Mouse (Mus musculus): ENCODE results near the gene Krt71. TPM values are rescaled to one million over a fixed set of nuclear protein-coding genes. Genes with fewer than 3 reads are reported as not detected.

The Krt71 gene
- not detected in 2 replicates for polyA plus RNA-seq (2015; fragmentation: Nextera tagmentation; extraction: Ambion mirVana)

DNA sequence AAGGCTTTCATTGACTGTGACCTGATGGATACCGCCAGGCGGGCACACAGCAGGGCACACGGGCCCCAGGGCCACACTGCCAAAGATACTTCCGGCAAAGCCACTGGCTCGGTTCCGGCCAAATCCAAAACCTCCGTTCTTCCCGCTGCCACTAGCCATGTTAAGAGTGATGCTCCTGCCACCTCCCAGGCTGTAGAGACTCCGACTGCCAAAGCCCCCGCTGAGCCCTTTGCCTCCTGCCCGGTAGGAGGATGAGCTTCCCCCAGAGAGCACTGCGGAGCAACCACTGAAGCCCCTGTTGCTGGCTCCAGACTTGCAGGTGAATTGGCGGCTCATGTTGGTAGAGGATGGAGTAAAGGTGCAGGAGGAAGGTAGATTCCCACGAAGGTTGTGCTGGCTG is at the start of gene Krt71:
Gene Krt71, minus strand, starts transcription at position 399 of the 400 bp plus-strand sequence.
- Histone ChIP-seq H3K9ac (replicated peaks; ENCODE audit: low read depth, low read length) (no peak within 1 kb of the TSS), H3K4me1 (replicated peaks; ENCODE audit: control insufficient read depth, insufficient read depth, low read length) (no peaks in the 10 kb centered on the region), H3K27ac (ENCODE audit: low read length) (no peak within 1 kb of the TSS), H3K4me3 (replicated peaks; ENCODE audit: low read length) (no peak within 1 kb of the TSS), H3K36me3 (ENCODE audit: control insufficient read depth, insufficient read depth) (no peaks in the 10 kb centered on the region), H3K27me3 (replicated peaks; ENCODE audit: control insufficient read depth, insufficient read depth, low read length) (no peaks in the 10 kb centered on the region), H3K9me3 (ENCODE audit: control insufficient read depth, low read length) (no peaks in the 10 kb centered on the region), H3K4me2 (ENCODE audit: low read length) (no peak within 1 kb of the TSS)
- WGBS: 58% methylated on average over 14 of the region's 14 CpGs
- ATAC-seq: no peak

DNA sequence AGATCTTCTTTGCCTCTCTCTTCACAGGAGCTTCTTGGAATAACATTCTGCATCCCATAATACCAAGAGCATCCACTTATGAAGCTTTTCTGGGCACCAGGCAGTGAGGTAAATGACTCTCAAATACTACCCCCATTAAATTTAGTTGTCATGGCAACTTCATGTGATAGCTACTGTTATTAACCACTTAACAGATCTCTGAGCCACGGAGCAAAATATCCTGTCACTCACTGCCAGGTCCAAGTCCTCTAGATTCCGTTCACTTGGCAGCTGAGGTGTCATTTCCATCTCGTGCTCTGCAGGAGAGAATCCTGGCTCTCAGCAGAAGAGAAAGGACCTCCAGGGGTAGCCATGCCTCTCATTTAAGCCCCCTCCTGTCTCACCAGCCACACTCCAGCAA is 48.0 kb upstream of the Krt71 start:
- no peaks in the 10 kb centered on the region for H3K9me3 ChIP-seq (ENCODE audit: control insufficient read depth, low read length)
- no peak overlapping the region for H3K4me3 ChIP-seq (replicated peaks; ENCODE audit: low read length)
- no peaks in the 10 kb centered on the region for H3K36me3 ChIP-seq (ENCODE audit: control insufficient read depth, insufficient read depth)
- no peak overlapping the region for H3K9ac ChIP-seq (replicated peaks; ENCODE audit: low read depth, low read length)
- 2% methylated on average over 3 of the region's 3 CpGs for WGBS
- peaks cover 12% of the 10 kb centered on the region for H3K4me1 ChIP-seq (replicated peaks; ENCODE audit: control insufficient read depth, insufficient read depth, low read length)
- H3K4me2 ChIP-seq (ENCODE audit: low read length): no peak overlapping the region
- H3K27me3 ChIP-seq (replicated peaks; ENCODE audit: control insufficient read depth, insufficient read depth, low read length): no peaks in the 10 kb centered on the region
- peak overlapping the region; percentile 74 for H3K27ac ChIP-seq (ENCODE audit: low read length)
- ATAC-seq: peak; percentile 85

DNA sequence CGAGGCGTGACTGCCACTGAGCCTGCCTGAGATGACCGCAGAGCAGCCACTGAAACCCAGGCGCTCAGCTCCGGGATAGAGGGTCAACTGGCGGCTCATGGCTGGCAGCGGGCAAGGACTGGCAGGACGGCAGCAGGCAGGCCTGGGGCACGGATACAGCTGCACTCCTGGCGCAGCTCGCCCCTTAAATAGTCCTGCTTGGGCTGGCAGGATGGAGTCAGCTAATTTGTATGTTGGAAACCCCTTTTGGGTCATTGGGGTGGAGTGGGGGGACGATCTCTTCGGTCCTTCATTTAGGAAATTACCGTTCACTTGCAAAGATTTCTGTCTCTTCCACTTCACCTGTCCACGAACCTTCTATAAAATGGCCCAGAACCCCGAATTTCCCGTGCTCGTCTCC is 43.5 kb upstream of the Krt71 start, which contains the start of gene Krt72:
Gene Krt72, minus strand, starts transcription at position 101 of the 400 bp plus-strand sequence.
- H3K4me2 ChIP-seq (ENCODE audit: low read length): no peak within 1 kb of the TSS
- no peak within 1 kb of the TSS for H3K9ac ChIP-seq (replicated peaks; ENCODE audit: low read depth, low read length)
- no peaks in the 10 kb centered on the region for H3K9me3 ChIP-seq (ENCODE audit: control insufficient read depth, low read length)
- no peak within 1 kb of the TSS for H3K27ac ChIP-seq (ENCODE audit: low read length)
- H3K27me3 ChIP-seq (replicated peaks; ENCODE audit: control insufficient read depth, insufficient read depth, low read length): no peaks in the 10 kb centered on the region
- peaks cover 11% of the 10 kb centered on the region for H3K4me1 ChIP-seq (replicated peaks; ENCODE audit: control insufficient read depth, insufficient read depth, low read length)
- H3K4me3 ChIP-seq (replicated peaks; ENCODE audit: low read length): no peak within 1 kb of the TSS
- WGBS: 90% methylated on average over 18 of the region's 18 CpGs
- no peaks in the 10 kb centered on the region for H3K36me3 ChIP-seq (ENCODE audit: control insufficient read depth, insufficient read depth)
- no peak for ATAC-seq

DNA sequence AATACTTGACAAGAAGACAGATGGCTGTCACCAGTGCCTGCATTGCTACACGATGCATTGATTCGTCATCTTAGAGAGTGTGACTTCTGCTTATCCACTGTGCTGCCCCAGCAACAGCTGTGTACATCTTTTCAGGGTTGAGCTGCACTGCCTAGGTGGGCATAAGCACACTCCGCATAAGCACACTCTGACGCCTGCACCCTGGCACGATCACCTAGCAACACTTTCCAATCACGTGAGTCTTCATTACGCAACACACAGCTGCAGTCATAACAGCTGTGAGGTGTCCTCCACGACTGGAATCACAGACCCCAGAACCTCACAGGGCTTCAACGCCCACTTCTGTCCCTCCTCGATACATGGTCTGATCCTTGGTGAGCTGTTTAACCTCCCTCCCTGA is 30.5 kb upstream of the Krt71 start:
- Histone ChIP-seq H3K36me3 (ENCODE audit: control insufficient read depth, insufficient read depth) (no peaks in the 10 kb centered on the region), H3K4me3 (replicated peaks; ENCODE audit: low read length) (no peak overlapping the region), H3K27ac (ENCODE audit: low read length) (no peak overlapping the region), H3K4me1 (replicated peaks; ENCODE audit: control insufficient read depth, insufficient read depth, low read length) (peaks cover 6% of the 10 kb centered on the region), H3K4me2 (ENCODE audit: low read length) (no peak overlapping the region), H3K9me3 (ENCODE audit: control insufficient read depth, low read length) (no peaks in the 10 kb centered on the region), H3K9ac (replicated peaks; ENCODE audit: low read depth, low read length) (no peak overlapping the region), H3K27me3 (replicated peaks; ENCODE audit: control insufficient read depth, insufficient read depth, low read length) (no peaks in the 10 kb centered on the region)
- ATAC-seq: no peak
- 81% methylated on average over 10 of the region's 10 CpGs for WGBS

DNA sequence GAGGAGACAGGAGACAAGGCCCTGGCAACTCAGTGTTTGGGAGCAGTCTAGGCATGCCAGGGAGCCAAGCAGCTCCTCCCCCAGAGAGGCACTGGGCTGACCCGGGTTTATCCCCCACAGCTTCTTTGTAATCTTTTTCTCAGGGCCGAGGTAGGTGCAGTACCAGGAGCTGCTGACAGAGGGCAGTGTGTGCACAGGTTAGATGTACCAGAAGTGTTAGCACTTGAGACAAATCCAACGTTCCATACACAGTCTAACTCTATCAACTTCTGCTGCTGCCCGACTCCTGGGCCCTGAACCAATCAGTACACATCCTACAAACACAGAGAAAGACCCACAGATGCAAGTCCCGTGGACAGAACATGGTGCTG is 29.8 kb upstream of the Krt71 start:
- no peak overlapping the region for H3K27ac ChIP-seq (ENCODE audit: low read length)
- peak; percentile 84 for ATAC-seq
- no peaks in the 10 kb centered on the region for H3K36me3 ChIP-seq (ENCODE audit: control insufficient read depth, insufficient read depth)
- no peaks in the 10 kb centered on the region for H3K27me3 ChIP-seq (replicated peaks; ENCODE audit: control insufficient read depth, insufficient read depth, low read length)
- no peak overlapping the region for H3K4me2 ChIP-seq (ENCODE audit: low read length)
- H3K4me1 ChIP-seq (replicated peaks; ENCODE audit: control insufficient read depth, insufficient read depth, low read length): peaks cover 6% of the 10 kb centered on the region
- no peak overlapping the region for H3K4me3 ChIP-seq (replicated peaks; ENCODE audit: low read length)
- H3K9me3 ChIP-seq (ENCODE audit: control insufficient read depth, low read length): no peaks in the 10 kb centered on the region
- 16% methylated on average over 5 of the region's 5 CpGs for WGBS
- no peak overlapping the region for H3K9ac ChIP-seq (replicated peaks; ENCODE audit: low read depth, low read length)

DNA sequence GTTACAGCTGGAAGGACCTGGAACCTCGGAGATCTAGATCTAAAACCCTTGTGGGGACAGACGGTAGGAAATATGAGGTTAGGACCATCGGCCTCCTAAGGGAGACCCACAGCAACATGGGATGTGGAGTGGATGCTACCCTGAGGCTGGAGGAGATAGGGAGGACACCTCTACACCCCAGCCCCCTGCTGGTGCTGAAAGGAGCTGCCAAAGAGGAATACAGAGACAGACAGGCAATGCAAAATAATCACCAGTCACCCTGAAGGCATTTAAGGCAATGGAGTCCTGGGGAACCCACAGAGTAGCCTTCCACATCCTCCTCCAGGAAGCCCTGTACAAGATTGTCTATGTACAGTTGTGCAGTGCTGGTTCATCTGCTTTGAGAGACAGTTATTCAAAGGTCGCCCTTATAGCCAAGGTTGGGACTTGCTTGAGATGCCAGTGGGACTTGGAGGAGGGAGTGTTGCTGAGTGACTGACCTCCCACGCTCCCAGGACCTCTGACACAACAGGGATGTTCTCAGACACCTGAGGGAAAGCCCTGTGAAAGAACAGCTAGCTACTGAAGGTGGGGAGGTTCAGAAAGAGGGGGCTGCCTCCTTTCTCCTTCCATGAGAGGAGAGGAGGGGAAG is 29.3 kb upstream of the Krt71 start:
- 77% methylated on average over 5 of the region's 5 CpGs for WGBS

DNA sequence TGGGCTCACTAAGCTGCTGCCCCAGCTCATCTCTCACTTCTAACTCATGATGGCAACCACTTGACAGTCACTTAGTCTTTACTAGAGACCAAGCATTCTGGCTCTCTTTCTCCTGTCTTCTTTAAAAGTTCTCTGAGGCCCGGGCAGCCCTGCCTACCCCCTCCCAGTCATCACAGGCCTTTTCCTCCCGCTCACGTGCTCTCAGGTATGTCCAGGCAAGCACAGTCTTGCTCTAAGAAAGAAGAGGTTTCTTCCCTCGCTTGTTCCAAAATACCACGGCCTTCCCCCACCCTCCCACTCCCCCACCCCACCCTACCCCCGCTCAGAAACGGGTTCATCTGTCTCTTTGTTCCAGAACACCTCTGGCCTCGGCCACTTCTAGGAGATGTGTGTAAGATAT is 27.3 kb upstream of the Krt71 start:
- Histone ChIP-seq H3K4me3 (replicated peaks; ENCODE audit: low read length) (no peak overlapping the region), H3K27ac (ENCODE audit: low read length) (no peak overlapping the region), H3K9me3 (ENCODE audit: control insufficient read depth, low read length) (no peaks in the 10 kb centered on the region), H3K4me2 (ENCODE audit: low read length) (no peak overlapping the region), H3K4me1 (replicated peaks; ENCODE audit: control insufficient read depth, insufficient read depth, low read length) (peaks cover 6% of the 10 kb centered on the region), H3K9ac (replicated peaks; ENCODE audit: low read depth, low read length) (no peak overlapping the region), H3K36me3 (ENCODE audit: control insufficient read depth, insufficient read depth) (no peaks in the 10 kb centered on the region), H3K27me3 (replicated peaks; ENCODE audit: control insufficient read depth, insufficient read depth, low read length) (no peaks in the 10 kb centered on the region)
- 56% methylated on average over 8 of the region's 8 CpGs for WGBS
- no peak for ATAC-seq

More for the DNA sequence above, 29.3 kb upstream of the Krt71 start:
- Histone ChIP-seq H3K4me2 (ENCODE audit: low read length) (no peak overlapping the region), H3K27me3 (replicated peaks; ENCODE audit: control insufficient read depth, insufficient read depth, low read length) (no peaks in the 10 kb centered on the region), H3K4me3 (replicated peaks; ENCODE audit: low read length) (no peak overlapping the region), H3K36me3 (ENCODE audit: control insufficient read depth, insufficient read depth) (no peaks in the 10 kb centered on the region), H3K9me3 (ENCODE audit: control insufficient read depth, low read length) (no peaks in the 10 kb centered on the region), H3K4me1 (replicated peaks; ENCODE audit: control insufficient read depth, insufficient read depth, low read length) (peaks cover 6% of the 10 kb centered on the region), H3K27ac (ENCODE audit: low read length) (no peak overlapping the region), H3K9ac (replicated peaks; ENCODE audit: low read depth, low read length) (no peak overlapping the region)
- ATAC-seq: peak; percentile 31

DNA sequence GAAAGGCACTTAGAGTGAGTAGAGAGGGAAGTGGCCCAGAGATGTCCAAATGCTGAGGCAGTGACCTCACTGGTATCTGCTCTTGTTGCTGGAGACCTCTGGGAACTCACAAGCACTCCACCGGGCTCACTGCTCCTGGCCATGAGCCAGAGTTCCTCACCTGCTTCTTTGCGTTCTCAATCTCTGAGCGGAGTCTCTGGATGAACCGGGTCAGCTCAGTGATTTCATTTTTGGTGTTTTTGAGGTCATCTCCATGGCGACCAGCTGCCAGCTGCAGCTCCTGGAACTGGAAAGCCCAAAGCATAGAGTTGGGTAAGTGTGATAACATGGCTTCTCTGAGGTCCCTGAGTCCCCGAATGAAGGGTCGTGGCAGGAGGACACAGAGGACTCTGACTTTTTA is 5.1 kb downstream of the Krt71 start:
- Histone ChIP-seq H3K9ac (replicated peaks; ENCODE audit: low read depth, low read length) (no peak overlapping the region), H3K36me3 (ENCODE audit: control insufficient read depth, insufficient read depth) (no peaks in the 10 kb centered on the region), H3K27ac (ENCODE audit: low read length) (no peak overlapping the region), H3K4me2 (ENCODE audit: low read length) (no peak overlapping the region), H3K9me3 (ENCODE audit: control insufficient read depth, low read length) (no peaks in the 10 kb centered on the region), H3K4me3 (replicated peaks; ENCODE audit: low read length) (no peak overlapping the region), H3K4me1 (replicated peaks; ENCODE audit: control insufficient read depth, insufficient read depth, low read length) (no peaks in the 10 kb centered on the region), H3K27me3 (replicated peaks; ENCODE audit: control insufficient read depth, insufficient read depth, low read length) (no peaks in the 10 kb centered on the region)
- WGBS: 78% methylated on average over 7 of the region's 7 CpGs
- no peak for ATAC-seq

DNA sequence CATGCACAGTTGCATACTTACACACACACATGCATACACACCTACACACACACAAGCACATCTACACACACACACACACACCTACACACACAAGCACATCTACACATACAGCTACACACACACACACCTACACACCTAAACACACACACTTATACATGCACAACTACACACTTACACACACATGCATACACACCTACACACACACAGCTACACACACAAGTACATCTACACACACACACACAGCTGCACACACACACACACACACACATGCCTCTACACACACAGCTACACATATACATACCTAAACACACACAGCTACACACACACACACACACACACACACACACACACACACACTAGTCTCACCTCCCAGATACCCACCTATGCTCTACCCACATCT is 12.3 kb downstream of the Krt71 start:
- Histone ChIP-seq H3K27ac (ENCODE audit: low read length) (no peak overlapping the region), H3K36me3 (ENCODE audit: control insufficient read depth, insufficient read depth) (no peaks in the 10 kb centered on the region), H3K27me3 (replicated peaks; ENCODE audit: control insufficient read depth, insufficient read depth, low read length) (no peaks in the 10 kb centered on the region), H3K4me2 (ENCODE audit: low read length) (no peak overlapping the region), H3K4me1 (replicated peaks; ENCODE audit: control insufficient read depth, insufficient read depth, low read length) (no peaks in the 10 kb centered on the region), H3K4me3 (replicated peaks; ENCODE audit: low read length) (no peak overlapping the region), H3K9ac (replicated peaks; ENCODE audit: low read depth, low read length) (no peak overlapping the region), H3K9me3 (ENCODE audit: control insufficient read depth, low read length) (no peaks in the 10 kb centered on the region)
- no peak for ATAC-seq

DNA sequence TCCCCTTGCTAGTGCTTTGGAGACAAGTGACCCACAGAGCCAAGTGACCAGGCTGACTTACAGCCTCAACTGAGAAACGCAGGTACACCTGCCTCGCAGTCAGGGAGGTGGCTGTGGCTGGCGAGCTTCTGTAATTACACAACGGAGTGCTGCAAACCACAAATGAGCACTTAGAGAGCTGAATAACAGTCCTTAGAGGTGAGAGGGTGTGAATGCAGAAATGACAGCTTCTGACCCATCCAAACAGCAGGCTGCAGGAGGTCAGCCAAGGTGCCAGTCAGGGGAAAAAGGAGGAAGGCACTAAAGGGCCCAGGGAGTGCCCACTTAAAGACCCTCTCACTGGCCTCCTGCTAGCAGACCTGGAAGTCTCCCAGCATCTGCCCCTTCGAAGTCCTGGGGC is 18.2 kb downstream of the Krt71 start:
- no peak overlapping the region for H3K27ac ChIP-seq (ENCODE audit: low read length)
- no peak for ATAC-seq
- no peak overlapping the region for H3K9ac ChIP-seq (replicated peaks; ENCODE audit: low read depth, low read length)
- H3K9me3 ChIP-seq (ENCODE audit: control insufficient read depth, low read length): no peaks in the 10 kb centered on the region
- H3K27me3 ChIP-seq (replicated peaks; ENCODE audit: control insufficient read depth, insufficient read depth, low read length): no peaks in the 10 kb centered on the region
- no peak overlapping the region for H3K4me2 ChIP-seq (ENCODE audit: low read length)
- WGBS: 75% methylated on average over 5 of the region's 5 CpGs
- no peak overlapping the region for H3K4me3 ChIP-seq (replicated peaks; ENCODE audit: low read length)
- H3K36me3 ChIP-seq (ENCODE audit: control insufficient read depth, insufficient read depth): no peaks in the 10 kb centered on the region
- H3K4me1 ChIP-seq (replicated peaks; ENCODE audit: control insufficient read depth, insufficient read depth, low read length): no peaks in the 10 kb centered on the region

Data from forebrain, embryonic 16.5 days (tissue).